Mouse (Mus musculus) stomach, embryonic 14.5 days (tissue): ENCODE measurements around the gene Mapk10. TPM values are rescaled to one million over a fixed set of nuclear protein-coding genes. Genes with fewer than 3 reads are reported as not detected.
"Not testable (repeated sequence)": the region's sequence is repeated elsewhere in the genome, so short reads cannot be mapped to it uniquely, and the experiment has no call there.

Experiments
- ATAC-seq: fragments of 200-750 bp; cut with Nextera tagmentation; 2 replicates; pipeline ENCODE4 v1.8.0; 2017; ENCODE audit warnings: low read depth, moderate TSS enrichment; ENCODE audit not compliant: insufficient number of reproducible peaks, insufficient read depth, low FRiP score
- H3K27ac ChIP-seq: fragments of 300-500 bp; sonication (generic); 2 replicates; pipeline ENCODE4 v1.5.1; 2014; ENCODE audit warnings: mild to moderate bottlenecking, low read length, moderate library complexity, mixed read lengths
- H3K27me3 ChIP-seq: fragments of 300-500 bp; sonication (generic); 2 replicates; pipeline ENCODE4 v1.6.1; 2014; ENCODE audit warnings: low read length, control low read depth, mixed read lengths; ENCODE audit not compliant: control insufficient read depth, insufficient read depth
- H3K36me3 ChIP-seq: fragments of 300-500 bp; sonication (generic); 2 replicates; pipeline ENCODE4 v1.6.1; 2014; ENCODE audit warnings: mild to moderate bottlenecking, control low read depth, low read length, moderate library complexity, mixed read lengths; ENCODE audit not compliant: control insufficient read depth, insufficient read depth
- H3K4me1 ChIP-seq: fragments of 300-500 bp; sonication (generic); 2 replicates; pipeline ENCODE4 v1.6.1; 2014; ENCODE audit warnings: low read length, control low read depth, mixed read lengths; ENCODE audit not compliant: control insufficient read depth, insufficient read depth
- H3K4me2 ChIP-seq: fragments of 300-500 bp; sonication (generic); replicated peaks from 2 replicates; pipeline ENCODE4 v1.6.1; 2014; ENCODE audit warnings: low read depth, low read length, control low read depth
- H3K4me3 ChIP-seq: fragments of 300-500 bp; sonication (generic); 2 replicates; pipeline ENCODE4 v1.5.1; 2014; ENCODE audit warnings: low read depth, low read length, control low read depth
- H3K9ac ChIP-seq: fragments of 300-500 bp; sonication (generic); replicated peaks from 2 replicates; pipeline ENCODE4 v1.6.1; 2014; ENCODE audit warnings: low read depth, mild to moderate bottlenecking, control low read depth, low read length, moderate library complexity, mixed read lengths
- H3K9me3 ChIP-seq: fragments of 300-500 bp; sonication (generic); 2 replicates; pipeline ENCODE4 v1.6.1; 2016; ENCODE audit warnings: low read depth, low read length, control low read depth; ENCODE audit not compliant: control insufficient read depth
- WGBS: fragments of 180-500 bp; shearing (Covaris S2); extraction: QIAGEN DNeasy Blood & Tissue Kit; methylation state at CpG from one replicate; pipeline ENCODE4 v1.1.7; 2014; 5-methylcytosine and 5-hydroxymethylcytosine counted together
- polyA plus RNA-seq: library from polyadenylated mRNA; unstranded; fragments of >200 nt; fragmentation: Nextera tagmentation; extraction: Ambion mirVana; gene quantifications from 2 replicates; pipeline ENCODE4 v1.2.1, GENCODE M21; 2014

Mapk10 gene
- polyA plus RNA-seq, 1 experiment from 2014 or later, result 12.7 TPM

GRCm38 (mm10) chr5:102874605-102875298 lies 336.4 kb downstream of the Mapk10 start:
- no peaks in the 10 kb centered on the region for H3K4me1 ChIP-seq
- H3K4me3 ChIP-seq, result no peak overlapping the region
- whole genome bisulfite sequencing, result 40% methylated on average over 11 of the region's 11 CpGs
- H3K27me3 ChIP-seq, result no peaks in the 10 kb centered on the region
- no peak overlapping the region for H3K4me2 ChIP-seq
- H3K36me3 ChIP-seq, result no peaks in the 10 kb centered on the region
- no peaks in the 10 kb centered on the region for H3K9me3 ChIP-seq
- ATAC-seq, result no peak
- no peak overlapping the region for H3K27ac ChIP-seq
- no peak overlapping the region for H3K9ac ChIP-seq

- not testable (repeated sequence) for H3K9ac ChIP-seq, H3K4me2 ChIP-seq, H3K27me3 ChIP-seq, H3K9me3 ChIP-seq, ATAC-seq, H3K4me3 ChIP-seq, H3K4me1 ChIP-seq, H3K36me3 ChIP-seq, H3K27ac ChIP-seq
- WGBS, result 86% methylated on average over 8 of the region's 9 CpGs
Observed at GRCm38 (mm10) chr5:102872996-102873395, 338.1 kb downstream of the Mapk10 start.

- WGBS, result 42% methylated on average over 5 of the region's 5 CpGs
- ATAC-seq, result no peak
Observed at GRCm38 (mm10) chr5:102868196-102868595, 342.9 kb downstream of the Mapk10 start.

GRCm38 (mm10) chr5:102859749-102860148 lies 351.4 kb downstream of the Mapk10 start:
- Histone ChIP-seq H3K27me3 (no peaks in the 10 kb centered on the region), H3K36me3 (no peaks in the 10 kb centered on the region), H3K9me3 (no peaks in the 10 kb centered on the region), H3K4me2 (no peak overlapping the region), H3K4me3 (no peak overlapping the region), H3K27ac (no peak overlapping the region), H3K9ac (no peak overlapping the region), H3K4me1 (no peaks in the 10 kb centered on the region)
- 69% methylated on average over 11 of the region's 11 CpGs for WGBS
- ATAC-seq, result no peak

More at GRCm38 (mm10) chr5:102868196-102868595, 342.9 kb downstream of the Mapk10 start:
- no peak overlapping the region for H3K4me2 ChIP-seq
- no peaks in the 10 kb centered on the region for H3K27me3 ChIP-seq
- no peak overlapping the region for H3K27ac ChIP-seq
- H3K36me3 ChIP-seq, result no peaks in the 10 kb centered on the region
- no peak overlapping the region for H3K4me3 ChIP-seq
- no peak overlapping the region for H3K9ac ChIP-seq
- H3K9me3 ChIP-seq, result no peaks in the 10 kb centered on the region
- no peaks in the 10 kb centered on the region for H3K4me1 ChIP-seq

GRCm38 (mm10) chr5:102858047-102858446 lies 353.1 kb downstream of the Mapk10 start:
- no peak overlapping the region for H3K4me3 ChIP-seq
- H3K4me1 ChIP-seq, result no peaks in the 10 kb centered on the region
- no peaks in the 10 kb centered on the region for H3K9me3 ChIP-seq
- H3K27ac ChIP-seq, result no peak overlapping the region
- H3K4me2 ChIP-seq, result no peak overlapping the region
- H3K36me3 ChIP-seq, result no peaks in the 10 kb centered on the region
- no peak overlapping the region for H3K9ac ChIP-seq
- no peak for ATAC-seq
- H3K27me3 ChIP-seq, result no peaks in the 10 kb centered on the region

Other genes with a start within 250 kb of the Mapk10 start
- gene Ptpn13, start 213.9 kb upstream of the Mapk10 start, polyA plus RNA-seq, result 26.3 and 28.5 TPM in 2 replicates